Mouse (Mus musculus): ENCODE results near the gene Prcp.
"Not testable (repeated sequence)": the region's sequence is repeated elsewhere in the genome, so short reads cannot be mapped to it uniquely, and the experiment has no call there.

Prcp gene

DNA sequence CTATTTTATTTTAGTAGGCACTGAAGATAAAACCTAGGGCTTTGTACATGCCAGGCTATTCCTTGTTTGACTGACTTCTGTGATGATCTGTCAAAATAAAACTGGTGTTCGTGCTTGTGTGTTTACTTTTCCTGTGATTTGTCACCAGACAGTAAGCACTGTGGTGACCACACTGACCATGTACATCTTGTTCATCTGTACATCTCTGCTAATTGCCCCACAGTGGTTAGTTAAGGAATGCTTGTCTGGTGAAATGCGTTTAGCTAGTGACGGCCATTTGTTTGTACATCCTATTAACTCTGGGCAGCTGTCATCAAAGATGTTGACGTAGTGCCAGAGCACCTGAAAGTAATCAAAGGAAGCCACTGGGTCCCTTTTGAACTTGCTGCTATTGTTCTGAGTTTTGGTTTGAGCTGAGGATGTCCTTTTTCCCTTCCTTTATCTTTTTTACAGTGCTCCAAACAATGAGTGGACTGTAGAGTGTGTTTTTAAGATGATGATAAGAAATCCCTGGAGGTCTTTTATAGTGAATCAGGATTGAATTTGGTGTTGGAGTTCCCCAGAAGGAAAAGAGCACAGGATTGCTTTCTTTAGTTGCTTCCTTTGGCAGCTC, 16.5 kb downstream of the Prcp start:
- no peak for DNase-seq (ENCODE audit: extremely low spot score)

DNA sequence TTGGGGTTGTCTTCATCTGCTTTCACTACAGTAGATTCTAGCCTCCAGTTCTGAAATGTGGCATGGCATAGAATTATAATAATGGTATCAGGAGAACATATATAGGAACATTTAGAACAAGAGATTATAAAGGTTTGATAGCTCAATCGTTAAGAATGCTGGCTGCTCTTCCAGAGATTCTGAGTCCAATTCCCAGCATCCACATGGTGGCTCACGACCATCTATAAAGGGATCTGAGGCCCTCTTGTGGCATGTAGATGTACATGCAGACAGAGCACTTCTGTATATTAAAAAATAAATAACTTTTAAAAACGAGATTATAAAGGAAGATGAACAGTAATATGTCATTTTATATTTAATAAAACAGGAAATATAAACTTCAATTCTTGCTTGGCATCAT, 19.2 kb downstream of the Prcp start:
- no peak for DNase-seq (ENCODE audit: extremely low spot score)

DNA sequence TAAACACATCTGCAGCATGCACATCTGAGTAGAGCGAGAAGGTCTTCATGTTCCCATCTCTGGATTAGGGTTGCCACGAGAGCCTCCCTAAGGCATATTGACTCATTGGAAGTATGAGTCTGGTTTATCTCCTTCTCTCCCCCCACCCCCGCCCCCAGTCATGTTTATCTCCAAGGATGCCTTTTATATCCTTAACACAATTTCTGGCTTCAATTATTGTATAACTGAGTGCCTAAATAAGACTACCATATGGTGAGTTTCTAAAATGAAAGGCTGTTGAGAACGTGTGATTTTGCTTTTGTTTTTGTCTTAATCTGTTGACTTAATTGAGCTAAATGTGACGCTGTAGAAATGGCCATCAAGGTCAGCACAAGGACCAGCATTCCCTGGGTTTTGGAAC, 21.8 kb downstream of the Prcp start:
- DNase-seq (ENCODE audit: extremely low spot score) = no peak

DNA sequence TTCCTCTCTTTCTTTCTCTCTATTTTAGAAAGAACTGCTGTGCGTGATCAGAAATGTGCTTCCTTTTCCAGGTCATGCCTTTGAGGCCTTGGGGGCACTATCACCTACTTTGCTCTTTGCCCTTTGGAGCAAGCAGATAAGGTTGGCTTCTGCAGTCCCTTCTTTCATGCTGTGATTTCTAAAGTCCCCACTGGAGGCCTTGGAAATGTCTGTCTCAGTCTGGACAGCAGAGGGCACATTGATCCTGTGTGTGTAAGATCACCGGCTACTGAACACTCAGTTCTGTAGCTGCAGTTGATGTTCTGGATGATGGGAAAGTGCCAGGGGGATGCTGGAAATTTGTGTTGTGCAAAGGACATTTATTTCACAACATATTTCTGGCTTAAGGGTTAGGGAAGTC, 22.8 kb downstream of the Prcp start:
- no peak for DNase-seq (ENCODE audit: extremely low spot score)

DNA sequence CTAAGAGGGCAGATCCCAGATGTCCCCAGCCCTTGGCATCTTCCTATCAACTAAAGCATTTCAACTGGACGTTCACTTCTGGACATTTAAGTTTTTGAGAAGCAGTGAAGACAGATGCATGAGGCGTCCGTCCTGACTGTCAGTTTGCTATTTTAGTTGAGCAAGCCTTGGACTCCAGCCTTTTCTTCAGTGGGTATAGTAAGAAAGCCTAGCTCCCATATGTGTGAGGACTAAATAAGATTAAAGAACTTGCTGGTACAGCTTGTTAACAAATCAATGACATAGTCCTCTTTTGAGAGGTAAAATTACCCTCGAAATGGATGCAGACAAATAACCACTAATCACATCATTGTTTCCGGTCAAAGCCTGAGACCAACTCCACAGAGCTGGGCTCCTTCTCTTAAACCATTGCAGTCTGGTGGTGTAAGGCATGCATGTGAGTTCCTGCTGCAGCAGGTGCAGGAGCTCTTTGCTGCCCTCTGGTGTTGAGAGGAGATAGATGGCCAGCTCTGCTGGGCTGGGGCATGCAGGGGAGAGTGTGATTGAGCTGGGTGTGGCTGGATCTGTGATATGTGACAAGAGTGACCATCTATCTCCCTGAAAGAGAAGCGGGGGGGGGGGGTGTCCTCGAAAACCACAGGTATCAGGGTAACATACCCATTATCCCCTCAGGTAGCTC, 29.2 kb downstream of the Prcp start:
- DNase-seq (ENCODE audit: extremely low spot score) = peak; percentile 71

DNA sequence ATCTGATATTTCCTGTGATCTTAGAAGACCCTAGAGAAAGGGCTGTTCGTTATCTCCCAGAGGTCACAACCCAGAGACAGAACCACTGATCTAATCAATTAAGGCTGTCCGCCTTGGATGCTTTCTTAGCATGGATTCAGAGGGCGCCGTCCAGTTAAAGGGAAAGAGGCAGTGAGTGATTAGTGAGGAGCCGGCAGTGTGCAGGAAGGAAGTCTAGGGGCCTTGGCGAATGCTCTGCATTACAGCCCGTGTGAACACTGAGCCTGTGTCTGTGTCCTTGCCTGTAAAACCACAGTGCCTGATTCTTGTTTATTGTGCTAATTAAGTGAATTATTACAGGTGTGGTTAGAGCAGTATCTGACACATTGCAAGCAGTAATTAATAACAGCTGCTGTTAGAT, 30.0 kb downstream of the Prcp start:
- not testable (repeated sequence) for DNase-seq (ENCODE audit: extremely low spot score)

DNA sequence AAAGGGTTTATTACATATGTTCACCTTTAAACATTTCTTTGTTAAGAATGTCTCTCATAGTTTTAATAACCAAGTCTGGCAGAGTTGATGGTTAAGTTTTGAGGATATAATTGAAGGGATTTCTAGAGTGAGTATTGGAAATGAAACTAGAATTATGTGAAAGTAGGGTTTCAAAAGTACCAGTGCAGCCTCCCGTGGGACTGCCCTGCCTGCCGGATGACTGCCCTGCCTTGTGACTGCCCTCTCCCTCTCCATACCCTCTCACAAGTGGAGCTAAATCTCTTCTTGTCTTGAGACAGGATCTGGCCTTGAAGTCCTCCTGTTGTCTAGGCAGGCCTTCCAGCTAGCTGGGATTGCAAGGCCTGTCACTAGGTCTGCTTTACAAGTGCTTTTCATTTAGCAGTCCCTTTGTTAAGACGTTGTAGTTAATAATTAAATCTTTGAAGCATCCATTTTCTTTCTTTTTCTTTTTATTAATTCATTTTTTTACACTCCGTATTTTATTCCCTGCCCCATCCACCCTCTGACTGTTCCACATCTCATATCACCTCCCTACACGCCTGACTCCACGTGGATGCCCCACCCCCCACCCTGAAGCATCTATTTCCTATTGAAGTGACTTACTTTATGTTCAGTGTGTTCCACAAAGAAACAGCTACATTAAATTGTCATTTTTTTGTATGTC, 46.0 kb downstream of the Prcp start:
- no peak for DNase-seq (ENCODE audit: extremely low spot score)

DNA sequence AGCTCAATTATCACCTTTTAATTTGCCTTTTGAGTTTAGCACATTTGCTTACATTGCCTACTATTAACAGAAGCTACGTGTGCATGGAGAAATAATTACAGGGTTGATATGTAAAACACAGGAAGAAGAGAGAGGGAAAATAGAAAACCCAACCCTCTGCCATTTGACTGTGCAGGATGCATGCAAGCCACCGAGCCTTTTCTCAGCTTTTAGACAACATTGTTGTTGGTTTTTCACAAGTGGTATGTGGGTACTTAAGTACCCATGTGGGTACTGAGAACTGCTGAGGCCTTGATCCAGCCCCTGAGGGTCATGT, 46.5 kb downstream of the Prcp start:
- no peak for DNase-seq (ENCODE audit: extremely low spot score)

DNA sequence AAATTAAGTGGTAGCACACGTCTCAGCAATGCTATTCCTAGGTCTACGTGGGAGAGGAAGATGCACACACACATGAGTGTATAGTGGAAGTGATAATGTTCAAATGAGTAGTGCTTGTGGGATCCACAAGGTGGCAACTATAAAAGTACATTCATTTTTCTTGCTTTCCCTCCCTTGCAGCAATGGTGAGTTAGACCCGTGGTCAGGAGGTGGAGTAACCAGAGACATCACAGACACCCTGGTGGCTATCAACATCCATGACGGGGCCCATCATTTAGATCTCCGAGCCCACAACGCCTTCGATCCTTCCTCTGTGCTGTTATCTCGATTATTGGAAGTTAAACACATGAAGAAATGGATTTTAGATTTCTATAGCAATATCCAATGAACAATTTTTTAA, 58.5 kb downstream of the Prcp start:
- no peak for DNase-seq (ENCODE audit: extremely low spot score)

DNA sequence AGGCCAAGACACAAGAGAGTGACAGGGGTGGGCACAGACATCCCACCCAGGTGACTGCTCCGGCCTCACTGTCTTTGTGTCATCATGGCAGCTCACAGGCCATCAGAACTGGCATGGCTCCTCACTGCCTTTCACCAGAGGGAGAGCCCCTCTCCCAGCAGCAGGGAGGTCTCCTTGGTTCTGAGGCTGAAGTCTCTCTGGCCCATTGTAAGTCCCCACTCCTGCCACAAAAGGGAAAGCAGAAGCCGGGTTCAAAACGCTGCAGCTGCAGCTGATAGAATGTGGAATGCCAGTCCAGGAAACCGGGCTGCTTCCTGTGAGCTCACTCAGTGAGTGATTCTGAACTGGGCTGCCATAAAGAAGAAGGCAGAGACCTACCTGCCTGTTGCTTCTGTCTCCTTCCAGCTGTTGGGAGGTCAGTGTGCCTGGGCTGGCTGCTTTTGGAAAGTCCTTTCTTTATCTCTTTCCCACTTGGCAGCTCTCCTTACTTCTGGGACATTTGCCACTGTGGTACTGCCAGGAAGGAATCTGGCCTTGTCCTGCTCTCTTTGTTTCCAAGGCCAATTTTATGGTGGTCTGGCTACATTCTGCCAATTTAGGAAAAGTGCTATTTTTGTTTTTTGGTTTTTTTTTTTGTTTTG, 59.2 kb downstream of the Prcp start:
- not testable (repeated sequence) for DNase-seq (ENCODE audit: extremely low spot score)

DNA sequence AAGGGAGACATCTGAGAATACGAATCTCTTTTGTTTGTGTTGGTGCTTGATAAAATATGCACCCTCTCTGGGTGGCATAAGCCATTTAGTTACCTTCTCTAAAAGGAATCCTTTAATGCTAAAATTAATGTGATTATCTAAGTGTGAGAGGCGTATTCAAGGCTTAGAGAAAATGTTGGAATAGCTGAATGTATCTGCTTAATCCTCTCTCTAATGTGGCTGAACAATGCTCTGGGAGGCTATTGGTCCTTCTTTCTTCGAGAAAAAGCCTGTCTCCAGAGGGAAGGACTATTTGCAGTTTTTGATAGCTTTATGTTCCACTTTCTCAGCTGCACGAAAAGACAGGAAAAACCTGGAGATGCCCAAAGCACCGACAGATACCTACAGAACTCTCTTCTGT, 62.5 kb downstream of the Prcp start:
- no peak for DNase-seq (ENCODE audit: extremely low spot score)

DNA sequence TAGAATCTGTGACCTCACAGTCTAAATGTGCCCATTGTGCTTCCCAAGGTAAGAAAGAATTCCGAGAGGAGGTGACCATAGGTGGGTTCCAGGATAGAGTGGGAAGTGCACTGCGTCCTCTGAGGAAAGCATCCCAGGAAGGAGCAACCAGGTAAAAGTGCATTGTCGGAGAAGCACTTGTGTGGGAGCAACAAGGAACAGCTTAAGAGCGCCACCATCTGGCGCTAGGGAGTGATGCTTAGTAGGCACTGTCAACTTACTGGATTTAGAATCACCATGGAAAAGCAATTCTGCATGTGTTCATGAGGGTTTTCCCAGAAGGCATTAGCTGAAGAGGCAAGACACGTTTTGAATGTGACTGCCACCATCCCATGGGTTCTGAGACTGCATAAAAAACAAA, 63.7 kb downstream of the Prcp start:
- no peak for DNase-seq (ENCODE audit: extremely low spot score)

DNA sequence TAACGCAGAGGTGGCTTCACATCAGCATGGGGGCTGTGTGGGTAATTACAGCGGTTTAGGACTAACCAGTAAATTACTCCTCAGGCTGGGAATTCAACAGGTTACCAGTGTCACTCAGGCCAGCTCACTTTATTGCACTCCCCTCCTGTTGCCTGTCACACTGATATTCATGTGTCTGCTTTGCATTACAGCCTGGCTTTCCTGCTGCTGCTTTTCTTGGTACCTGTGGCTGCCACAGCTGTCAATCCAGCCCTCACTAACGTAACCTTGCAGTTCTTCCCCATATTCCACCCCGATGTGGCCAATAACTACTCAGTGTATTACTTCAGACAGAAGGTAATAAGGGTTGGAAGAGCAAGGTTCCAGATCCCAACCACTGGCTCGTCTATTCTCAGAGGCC, 65.5 kb downstream of the Prcp start:
- DNase-seq (ENCODE audit: extremely low spot score) = no peak

DNA sequence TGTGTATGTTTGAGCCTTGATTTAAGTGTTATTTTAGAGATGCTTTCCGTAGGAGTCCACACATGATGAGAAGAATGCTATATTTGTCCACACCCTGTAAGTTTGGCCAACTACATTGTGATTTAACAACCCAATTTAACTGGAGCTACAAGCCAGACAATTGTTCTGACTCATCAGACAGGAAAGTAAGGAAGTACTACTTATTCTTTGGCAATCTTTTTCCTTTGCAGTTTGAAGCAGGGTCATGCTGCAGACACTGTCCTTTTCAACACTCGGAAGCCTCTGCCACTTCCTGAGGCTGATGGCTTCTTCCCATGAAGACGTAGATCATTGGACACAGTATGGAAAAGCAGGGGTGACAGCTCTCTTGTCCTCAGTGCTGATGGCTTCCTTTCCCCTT, 76.5 kb downstream of the Prcp start:
- DNase-seq (ENCODE audit: extremely low spot score) = no peak

DNA sequence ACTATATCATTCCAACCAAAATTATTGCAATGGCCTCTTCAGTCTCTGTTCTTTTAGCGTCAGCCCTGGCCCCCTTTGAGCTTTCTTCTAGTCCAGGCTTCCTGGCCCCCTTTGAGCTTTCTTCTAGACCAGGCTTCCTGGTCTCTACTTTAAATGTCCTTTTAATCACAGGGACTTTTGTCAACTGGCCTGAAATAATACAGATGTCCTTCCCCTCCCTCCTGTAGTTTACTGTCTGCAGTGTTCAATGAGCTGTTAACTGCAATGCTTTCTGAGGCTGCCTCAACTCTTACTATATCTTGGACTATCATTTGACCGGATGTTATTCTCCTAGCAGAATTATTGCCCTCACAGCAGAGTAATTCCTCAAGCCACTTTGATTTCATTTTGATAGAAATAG, 77.9 kb downstream of the Prcp start:
- DNase-seq (ENCODE audit: extremely low spot score) = no peak

DNA sequence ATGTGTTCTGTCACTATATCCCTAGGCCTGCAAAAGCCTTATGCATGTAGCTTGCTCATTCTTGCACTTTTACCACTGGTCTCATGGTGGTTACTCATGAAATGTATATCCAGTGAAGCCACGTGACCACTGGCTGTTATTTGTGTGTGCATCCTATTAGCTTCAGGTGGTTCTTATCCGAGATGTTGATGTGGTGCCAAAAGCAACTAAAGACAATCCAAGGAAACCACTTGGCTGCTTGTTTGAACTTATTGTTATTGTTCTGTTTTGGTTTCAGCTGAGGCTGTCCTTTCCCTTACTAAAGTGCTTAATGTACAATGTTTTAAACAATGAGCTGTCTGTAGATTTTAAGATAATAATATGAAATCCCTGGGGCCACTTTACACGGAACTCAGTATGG, 85.5 kb downstream of the Prcp start:
- no peak for DNase-seq (ENCODE audit: extremely low spot score)

DNA sequence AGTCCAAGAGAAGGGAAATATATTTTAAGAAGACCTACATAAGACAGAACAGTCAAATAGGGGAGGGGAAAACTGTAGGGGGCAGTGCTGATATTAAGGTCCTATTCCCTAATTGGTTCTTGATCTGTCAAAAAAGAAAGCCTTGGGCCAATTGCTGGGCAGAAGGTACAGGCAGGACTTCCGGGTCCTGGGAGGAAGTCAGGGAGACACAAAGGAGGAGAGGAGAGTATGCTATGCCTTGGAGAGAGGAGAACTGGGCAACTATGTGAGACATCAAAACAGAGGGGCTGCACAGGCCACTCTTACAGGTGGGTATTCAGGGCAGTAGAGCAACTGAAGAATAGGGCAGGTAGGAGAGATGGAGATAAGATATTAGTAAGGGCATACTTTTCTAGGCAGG, 87.6 kb downstream of the Prcp start:
- no peak for DNase-seq (ENCODE audit: extremely low spot score)

DNA sequence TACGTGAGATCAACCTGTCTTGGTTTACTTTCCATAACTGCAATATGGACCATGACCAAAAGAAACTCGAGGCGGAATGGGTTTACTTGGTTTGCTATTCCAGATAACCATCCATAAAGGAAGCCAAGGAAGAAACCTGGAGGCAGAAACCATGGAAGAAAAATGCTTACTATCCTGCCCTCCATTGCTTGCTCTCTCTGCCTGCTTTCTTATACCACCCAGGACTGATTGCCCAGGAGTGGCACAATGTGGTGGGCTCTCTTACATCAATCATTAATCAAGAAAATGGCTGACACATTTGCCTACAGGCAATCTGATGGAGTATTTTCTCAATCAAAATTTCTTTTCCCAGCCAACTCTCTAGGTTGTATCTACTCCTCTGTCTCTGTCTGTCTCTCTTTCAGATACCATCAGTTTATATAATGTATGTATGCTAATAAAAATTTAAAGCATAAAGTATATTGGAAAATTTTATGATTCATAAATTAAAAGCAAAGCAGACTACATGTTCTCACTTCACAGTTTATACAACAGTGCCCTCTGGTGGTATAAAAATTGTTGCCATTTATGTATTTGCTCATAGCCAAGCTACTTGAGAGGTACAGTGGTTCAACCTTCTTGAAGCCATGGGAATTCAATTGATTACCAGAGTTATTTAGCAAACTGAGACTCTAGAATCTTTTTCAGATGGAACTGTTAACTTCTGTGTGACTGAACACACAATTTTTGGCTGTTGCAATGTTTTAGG, 90.7 kb downstream of the Prcp start:
- peak; percentile 52 for DNase-seq (ENCODE audit: extremely low spot score)

DNA sequence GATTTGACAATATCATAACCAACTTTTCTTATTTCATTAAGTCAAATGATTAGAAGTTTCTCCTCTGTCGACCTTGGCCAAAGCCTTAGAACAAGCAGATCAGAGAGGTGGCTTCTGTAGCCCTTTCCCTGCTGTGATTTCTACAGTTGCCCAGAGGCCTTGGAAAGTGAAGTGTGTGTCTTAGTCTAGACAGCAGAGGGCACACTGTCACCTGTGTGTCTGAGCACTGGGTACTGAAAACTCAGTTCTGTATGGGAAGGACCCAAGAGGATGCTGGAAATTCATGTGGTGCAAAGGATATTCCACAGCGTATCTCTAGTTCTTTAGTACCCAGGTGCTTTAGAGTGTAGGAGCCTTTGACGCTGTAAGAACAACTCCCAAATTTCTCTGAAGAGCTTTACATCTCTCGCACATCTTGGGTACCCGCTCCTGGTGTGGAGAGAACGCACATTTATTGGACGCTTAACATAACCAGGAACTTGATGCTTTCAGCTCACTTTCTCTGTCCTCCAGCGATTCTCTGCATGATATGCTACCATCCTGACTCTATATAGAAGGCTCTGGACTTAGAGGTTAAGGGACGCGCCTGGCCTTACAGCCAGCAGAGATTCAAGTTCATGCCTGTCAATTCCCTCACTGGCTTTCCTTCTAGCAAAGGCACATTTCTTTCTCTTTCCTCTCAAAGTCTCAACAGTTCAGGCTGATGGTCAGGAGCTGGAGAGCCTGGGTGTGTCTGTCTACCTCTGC, 93.3 kb downstream of the Prcp start:
- peak; percentile 55 for DNase-seq (ENCODE audit: extremely low spot score)

DNA sequence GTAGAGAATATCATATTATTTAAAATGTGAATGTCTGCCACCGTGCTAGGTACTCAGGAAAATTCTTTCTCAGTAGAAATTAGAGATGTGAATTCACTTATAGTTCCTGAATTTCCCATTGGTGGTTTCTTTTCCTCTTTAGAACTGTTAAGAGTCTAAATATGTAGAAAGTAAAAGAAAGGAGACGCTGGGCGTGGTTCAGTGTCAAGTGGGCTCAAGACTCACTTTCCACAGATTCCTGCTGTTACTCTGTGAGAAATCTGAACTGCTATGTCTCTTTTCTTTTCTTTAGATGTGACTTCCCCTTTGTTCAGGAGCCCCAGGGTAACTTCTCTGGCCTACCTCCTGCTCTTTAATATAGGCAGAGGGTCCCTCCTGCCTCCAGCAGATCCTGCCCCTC, 103.2 kb downstream of the Prcp start:
- no peak for DNase-seq (ENCODE audit: extremely low spot score)

DNA sequence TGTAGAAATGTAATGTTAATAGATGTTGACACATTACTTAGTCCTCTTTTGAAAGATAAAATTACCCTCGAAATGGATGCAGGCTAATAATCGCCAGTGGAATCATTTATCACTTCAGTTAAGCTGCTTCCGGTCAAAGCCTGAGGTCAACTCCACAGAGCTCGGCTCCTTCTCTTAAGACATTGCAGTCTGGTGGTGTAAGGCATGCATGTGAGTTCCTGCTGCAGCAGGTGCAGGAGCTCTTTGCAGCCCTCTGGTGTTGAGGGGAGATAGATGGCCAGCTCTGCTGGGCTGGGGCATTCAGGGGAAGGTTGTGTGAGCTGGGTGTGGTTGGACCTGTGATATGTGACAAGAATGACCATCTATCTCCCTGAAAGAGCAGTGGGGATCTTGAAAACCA, 104.0 kb downstream of the Prcp start:
- no peak for DNase-seq (ENCODE audit: extremely low spot score)

DNA sequence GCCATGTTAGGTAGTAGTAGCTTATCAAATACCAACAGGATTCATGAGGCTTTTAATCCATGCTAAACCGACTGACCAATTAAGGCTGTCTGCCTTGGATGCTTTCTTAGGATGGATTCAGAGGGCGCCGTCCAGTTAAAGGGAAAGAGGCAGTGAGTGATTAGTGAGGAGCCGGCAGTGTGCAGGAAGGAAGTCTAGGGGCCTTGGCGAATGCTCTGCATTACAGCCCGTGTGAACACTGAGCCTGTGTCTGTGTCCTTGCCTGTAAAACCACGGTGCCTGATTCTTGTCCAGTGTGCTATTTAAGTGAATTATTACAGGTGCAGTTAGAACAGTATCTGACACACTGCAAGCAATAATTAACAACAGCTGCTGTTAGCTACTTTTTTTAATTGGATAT, 104.5 kb downstream of the Prcp start:
- not testable (repeated sequence) for DNase-seq (ENCODE audit: extremely low spot score)

Measured in embryo, embryonic 9.5 days (tissue).